Mouse (Mus musculus) bone marrow, adult 2 months (tissue): ENCODE data around the gene Mbtps1.

Source experiments
- CTCF ChIP-seq: fragments of 200-500 bp; IDR thresholded peaks from 2 replicates; pipeline ENCODE4 v1.5.1; 2011; ENCODE audit warnings: low read length, control low read depth; ENCODE audit not compliant: control insufficient read depth, insufficient read depth
- POLR2A ChIP-seq: fragments of 200-500 bp; IDR thresholded peaks from 2 replicates; pipeline ENCODE4 v1.6.1; 2011; ENCODE audit warnings: low read depth, mild to moderate bottlenecking, control low read depth, low read length, borderline replicate concordance; ENCODE audit not compliant: control insufficient read depth

DNA sequence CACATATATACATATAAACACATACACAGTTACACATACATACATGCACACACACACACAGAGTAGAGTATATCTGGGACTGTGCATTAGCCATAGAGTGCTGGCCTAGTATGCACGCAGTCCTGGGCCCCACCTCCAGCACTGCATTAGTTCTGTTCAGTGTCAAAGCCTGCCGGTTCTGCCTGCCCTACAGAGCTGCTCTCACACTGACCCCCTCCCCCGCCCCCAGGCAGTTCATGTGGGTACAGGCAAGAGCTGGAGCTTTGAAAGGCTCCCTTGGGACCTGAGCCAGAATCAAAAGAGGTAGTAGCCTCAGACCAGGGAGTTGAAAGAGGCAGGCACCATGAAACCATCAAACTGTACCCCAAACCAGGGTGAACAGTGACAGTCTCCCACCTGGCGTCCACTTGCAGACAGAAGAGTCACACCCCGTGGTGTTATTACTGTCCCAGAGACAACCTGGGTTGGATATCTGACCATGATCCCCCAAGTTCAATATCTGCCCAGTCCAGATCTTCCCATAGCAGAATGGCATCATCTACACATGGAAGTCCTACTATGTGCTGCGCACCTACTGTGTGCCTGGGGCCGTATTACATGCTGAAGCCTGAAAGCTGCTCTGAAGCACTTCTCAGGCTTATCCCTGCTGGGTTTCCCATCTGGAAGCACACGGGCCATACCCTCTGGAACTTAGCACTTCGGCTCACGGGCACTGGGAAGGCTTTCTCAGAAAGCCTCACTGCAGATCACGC, 74.2 kb downstream of the Mbtps1 start:
- TF ChIP-seq CTCF = no peak
- TF ChIP-seq POLR2A = no peak
